Mouse (Mus musculus): Measurements from ENCODE around the gene Ccr7. TPM values are rescaled to one million over a fixed set of nuclear protein-coding genes. Genes with fewer than 3 reads are reported as not detected.

Gene Ccr7
- polyA plus RNA-seq, 1 experiment from 2014 or later = 0.36 TPM

DNA sequence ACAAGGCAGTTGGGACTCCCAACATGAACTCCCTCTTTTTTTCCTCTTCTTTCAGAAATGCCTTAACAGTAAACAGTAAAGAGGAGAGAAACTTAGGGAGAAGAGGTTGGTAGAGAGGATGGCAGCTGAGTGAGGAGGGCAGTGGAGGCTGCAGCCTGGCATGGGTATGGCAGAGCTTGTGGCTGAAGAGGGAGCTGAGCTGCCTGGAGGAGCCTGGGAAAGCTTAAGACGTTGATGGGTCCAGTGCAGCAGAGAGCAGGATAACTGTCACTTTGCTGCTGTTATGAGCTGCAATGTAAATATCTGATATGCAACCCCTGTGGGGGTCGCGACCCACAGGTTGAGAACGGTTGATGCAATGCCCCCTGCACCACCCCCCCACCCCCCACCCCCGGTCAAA is 42.2 kb downstream of the Ccr7 start:
- Histone ChIP-seq H3K27me3 (ENCODE audit: control insufficient read depth, insufficient read depth, low read length) (no peaks in the 10 kb centered on the region), H3K36me3 (ENCODE audit: control insufficient read depth, insufficient read depth, low read length) (no peaks in the 10 kb centered on the region), H3K4me1 (ENCODE audit: control insufficient read depth, insufficient read depth, low read length) (no peaks in the 10 kb centered on the region), H3K9ac (ENCODE audit: low read depth, low read length) (no peak overlapping the region), H3K4me2 (no peak overlapping the region), H3K9me3 (replicated peaks; ENCODE audit: control insufficient read depth, low read length) (0 out of 2 replicates have a peak, but pooled peaks cover 3% of the 10 kb centered on the region), H3K4me3 (ENCODE audit: low read depth, low read length) (no peak overlapping the region), H3K27ac (ENCODE audit: low read depth, low read length) (peak overlapping the region; percentile 13; the same call in 1 of the 2 replicates)
- no peak for ATAC-seq (replicated peaks; ENCODE audit: insufficient number of reproducible peaks, low FRiP score, low TSS enrichment)
- WGBS (ENCODE audit: insufficient replicate concordance) = 55% methylated on average over 5 of the region's 5 CpGs

DNA sequence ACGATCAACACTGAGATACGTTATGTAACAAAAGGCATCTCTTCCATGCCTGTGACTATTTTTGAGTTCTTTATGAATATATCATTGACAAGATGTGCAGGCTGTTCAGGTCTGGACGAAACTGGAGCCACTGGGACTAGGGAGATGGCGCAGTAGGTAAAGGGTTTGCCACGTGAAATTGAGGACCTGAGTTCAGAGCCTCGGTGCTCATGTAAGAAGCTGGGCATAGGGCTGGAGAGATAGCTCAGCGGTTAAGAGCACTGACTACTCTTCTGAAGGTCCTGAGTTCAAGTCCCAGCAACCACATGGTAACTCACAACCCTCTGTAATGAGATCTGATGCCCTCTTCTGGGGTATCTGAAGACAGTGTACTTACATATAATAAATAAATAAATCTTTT is 43.2 kb downstream of the Ccr7 start:
- no peak overlapping the region for H3K4me3 ChIP-seq (ENCODE audit: low read depth, low read length)
- no peak overlapping the region for H3K9ac ChIP-seq (ENCODE audit: low read depth, low read length)
- H3K4me2 ChIP-seq = no peak overlapping the region
- no peak for ATAC-seq (replicated peaks; ENCODE audit: insufficient number of reproducible peaks, low FRiP score, low TSS enrichment)
- 84% methylated on average over 7 of the region's 7 CpGs for WGBS (ENCODE audit: insufficient replicate concordance)
- no peak overlapping the region for H3K27ac ChIP-seq (ENCODE audit: low read depth, low read length)
- 0 out of 2 replicates have a peak, but pooled peaks cover 3% of the 10 kb centered on the region for H3K4me1 ChIP-seq (ENCODE audit: control insufficient read depth, insufficient read depth, low read length)
- 0 out of 2 replicates have a peak, but pooled peaks cover 3% of the 10 kb centered on the region for H3K9me3 ChIP-seq (replicated peaks; ENCODE audit: control insufficient read depth, low read length)
- H3K36me3 ChIP-seq (ENCODE audit: control insufficient read depth, insufficient read depth, low read length) = no peaks in the 10 kb centered on the region
- no peaks in the 10 kb centered on the region for H3K27me3 ChIP-seq (ENCODE audit: control insufficient read depth, insufficient read depth, low read length)

DNA sequence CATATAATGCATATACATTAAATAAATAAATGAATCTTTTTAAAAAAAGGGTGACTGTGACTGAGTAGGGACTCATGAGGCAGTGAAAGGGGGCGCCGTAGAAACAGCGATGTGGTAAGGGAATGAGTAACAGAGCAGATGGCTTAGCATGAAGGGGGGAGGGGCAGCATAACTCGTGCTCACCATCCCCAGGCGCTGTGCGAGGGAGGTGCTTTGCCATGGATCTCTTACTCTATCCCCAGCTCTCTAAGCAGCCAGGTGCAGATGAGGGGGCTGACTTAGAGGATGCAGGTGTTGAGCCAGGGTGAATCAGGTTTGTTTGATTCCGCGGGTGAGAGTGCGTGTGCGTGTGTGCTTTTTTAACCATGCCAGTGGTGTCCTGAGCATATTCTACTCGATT is 43.7 kb downstream of the Ccr7 start:
- no peak for ATAC-seq (replicated peaks; ENCODE audit: insufficient number of reproducible peaks, low FRiP score, low TSS enrichment)
- Histone ChIP-seq H3K9me3 (replicated peaks; ENCODE audit: control insufficient read depth, low read length) (0 out of 2 replicates have a peak, but pooled peaks cover 3% of the 10 kb centered on the region), H3K27me3 (ENCODE audit: control insufficient read depth, insufficient read depth, low read length) (no peaks in the 10 kb centered on the region), H3K4me2 (no peak overlapping the region), H3K4me3 (ENCODE audit: low read depth, low read length) (no peak overlapping the region), H3K9ac (ENCODE audit: low read depth, low read length) (no peak overlapping the region), H3K36me3 (ENCODE audit: control insufficient read depth, insufficient read depth, low read length) (no peaks in the 10 kb centered on the region), H3K27ac (ENCODE audit: low read depth, low read length) (no peak overlapping the region), H3K4me1 (ENCODE audit: control insufficient read depth, insufficient read depth, low read length) (peaks cover 7% of the 10 kb centered on the region; the same call in 1 of the 2 replicates)
- WGBS (ENCODE audit: insufficient replicate concordance) = 63% methylated on average over 11 of the region's 11 CpGs

DNA sequence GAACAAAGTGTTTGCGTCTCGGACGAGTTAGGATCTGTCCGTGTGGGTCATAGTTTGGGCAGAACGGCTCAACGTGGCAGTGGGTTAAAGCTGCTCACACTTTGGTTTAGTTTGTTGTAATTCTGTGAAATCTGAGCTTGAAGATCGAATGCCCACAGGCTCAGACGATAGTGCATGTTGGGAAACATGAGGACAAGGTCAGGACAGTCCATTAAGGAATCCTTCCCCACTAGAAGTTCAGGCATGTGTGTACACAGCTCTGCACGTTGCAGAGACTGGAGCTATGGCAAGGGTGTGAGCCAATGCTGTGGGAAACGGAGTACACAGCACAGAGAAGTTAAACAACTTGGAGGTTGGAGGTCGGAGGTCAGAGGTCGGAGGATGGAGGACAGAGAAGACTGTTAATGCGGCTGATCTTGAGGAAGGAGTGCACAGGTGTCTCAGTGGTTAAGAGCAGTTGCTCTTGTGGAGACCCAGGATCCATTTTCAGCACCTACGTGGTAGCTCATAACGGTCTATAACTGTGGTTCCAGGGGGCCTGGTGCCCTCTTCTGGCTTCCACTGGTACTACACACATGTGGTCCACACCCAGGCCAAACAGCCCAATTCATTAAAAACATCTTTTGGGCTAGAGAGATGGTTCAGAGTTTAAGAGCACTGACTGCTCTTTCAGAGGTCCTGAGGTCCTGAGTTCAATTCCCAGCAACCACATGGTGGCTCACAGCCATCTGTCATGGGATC is 44.3 kb downstream of the Ccr7 start:
- H3K27ac ChIP-seq (ENCODE audit: low read depth, low read length) = no peak overlapping the region
- H3K4me2 ChIP-seq = no peak overlapping the region
- H3K4me3 ChIP-seq (ENCODE audit: low read depth, low read length) = no peak overlapping the region
- H3K9me3 ChIP-seq (replicated peaks; ENCODE audit: control insufficient read depth, low read length) = 0 out of 2 replicates have a peak, but pooled peaks cover 3% of the 10 kb centered on the region
- no peaks in the 10 kb centered on the region for H3K36me3 ChIP-seq (ENCODE audit: control insufficient read depth, insufficient read depth, low read length)
- ATAC-seq (replicated peaks; ENCODE audit: insufficient number of reproducible peaks, low FRiP score, low TSS enrichment) = no peak
- peaks cover 7% of the 10 kb centered on the region; the same call in 1 of the 2 replicates for H3K4me1 ChIP-seq (ENCODE audit: control insufficient read depth, insufficient read depth, low read length)
- H3K27me3 ChIP-seq (ENCODE audit: control insufficient read depth, insufficient read depth, low read length) = no peaks in the 10 kb centered on the region
- H3K9ac ChIP-seq (ENCODE audit: low read depth, low read length) = no peak overlapping the region
- 79% methylated on average over 15 of the region's 15 CpGs for WGBS (ENCODE audit: insufficient replicate concordance)

DNA sequence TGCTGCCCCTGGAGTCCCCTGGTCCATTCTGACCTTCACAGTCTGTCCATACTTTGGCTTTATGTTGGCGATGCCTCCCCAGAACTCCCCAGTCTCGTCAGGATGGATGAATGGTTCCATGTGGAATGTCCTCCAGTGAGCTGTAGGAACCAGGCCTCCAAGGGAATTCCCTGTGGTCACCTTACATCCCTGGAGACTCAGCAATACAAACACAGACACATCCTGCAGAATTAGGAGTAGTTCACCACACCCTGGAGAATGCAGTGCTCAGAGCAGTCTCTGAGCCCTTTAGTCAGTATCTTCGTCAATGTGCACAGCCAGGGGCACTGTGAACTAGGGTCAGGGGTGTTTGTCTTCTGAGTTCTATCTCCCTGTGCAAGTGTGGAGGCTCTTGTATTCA is 46.6 kb downstream of the Ccr7 start:
- no peak for ATAC-seq (replicated peaks; ENCODE audit: insufficient number of reproducible peaks, low FRiP score, low TSS enrichment)
- H3K4me3 ChIP-seq (ENCODE audit: low read depth, low read length) = no peak overlapping the region
- WGBS (ENCODE audit: insufficient replicate concordance) = 55% methylated on average over 3 of the region's 3 CpGs
- 0 out of 2 replicates have a peak, but pooled peaks cover 3% of the 10 kb centered on the region for H3K9me3 ChIP-seq (replicated peaks; ENCODE audit: control insufficient read depth, low read length)
- no peaks in the 10 kb centered on the region for H3K27me3 ChIP-seq (ENCODE audit: control insufficient read depth, insufficient read depth, low read length)
- H3K4me2 ChIP-seq = no peak overlapping the region
- H3K9ac ChIP-seq (ENCODE audit: low read depth, low read length) = no peak overlapping the region
- H3K36me3 ChIP-seq (ENCODE audit: control insufficient read depth, insufficient read depth, low read length) = no peaks in the 10 kb centered on the region
- peaks cover 7% of the 10 kb centered on the region; the same call in 1 of the 2 replicates for H3K4me1 ChIP-seq (ENCODE audit: control insufficient read depth, insufficient read depth, low read length)
- no peak overlapping the region for H3K27ac ChIP-seq (ENCODE audit: low read depth, low read length)

DNA sequence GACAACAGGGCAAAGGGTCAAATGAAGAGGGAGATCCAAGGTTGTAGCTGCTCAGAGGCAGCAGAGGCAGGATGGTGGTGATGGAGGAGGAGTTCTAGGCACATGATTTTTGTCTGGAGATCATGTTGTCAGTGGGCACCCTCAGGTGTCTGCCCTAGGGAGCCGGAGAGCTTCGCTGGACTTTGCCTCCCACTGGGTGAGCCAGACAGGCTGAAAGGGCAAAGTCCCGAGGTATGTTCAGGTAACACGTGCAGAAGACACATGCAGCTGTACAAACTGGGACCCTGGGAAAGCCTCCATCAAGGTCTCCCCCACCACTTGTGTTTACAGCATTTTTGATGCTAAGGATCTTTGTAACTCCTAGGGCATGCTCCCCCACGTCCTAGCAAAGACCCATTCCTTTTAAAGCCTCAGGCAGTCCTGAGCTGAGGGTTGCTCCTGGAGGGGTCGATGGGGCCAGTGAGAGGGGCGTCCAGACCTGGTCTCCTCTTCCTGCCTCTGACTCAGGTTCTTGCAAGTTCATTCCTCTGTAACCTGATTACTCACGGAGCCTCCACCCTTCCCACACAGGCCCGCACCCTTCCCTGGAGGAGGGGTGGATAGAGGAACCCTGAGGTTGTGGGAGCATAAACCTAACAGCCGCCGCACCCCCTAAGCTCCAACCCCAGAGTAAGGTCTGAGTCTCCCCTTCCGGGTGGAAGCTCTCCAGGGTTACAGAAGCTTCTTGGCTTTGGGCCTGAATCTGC is 48.7 kb downstream of the Ccr7 start:
- Histone ChIP-seq H3K4me3 (ENCODE audit: low read depth, low read length) (no peak overlapping the region), H3K27ac (ENCODE audit: low read depth, low read length) (no peak overlapping the region), H3K27me3 (ENCODE audit: control insufficient read depth, insufficient read depth, low read length) (no peaks in the 10 kb centered on the region), H3K9me3 (replicated peaks; ENCODE audit: control insufficient read depth, low read length) (0 out of 2 replicates have a peak, but pooled peaks cover 3% of the 10 kb centered on the region), H3K36me3 (ENCODE audit: control insufficient read depth, insufficient read depth, low read length) (no peaks in the 10 kb centered on the region), H3K4me2 (no peak overlapping the region), H3K9ac (ENCODE audit: low read depth, low read length) (no peak overlapping the region), H3K4me1 (ENCODE audit: control insufficient read depth, insufficient read depth, low read length) (peaks cover 10% of the 10 kb centered on the region; the same call in 1 of the 2 replicates)
- 60% methylated on average over 12 of the region's 12 CpGs for WGBS (ENCODE audit: insufficient replicate concordance)
- ATAC-seq (replicated peaks; ENCODE audit: insufficient number of reproducible peaks, low FRiP score, low TSS enrichment) = no peak

DNA sequence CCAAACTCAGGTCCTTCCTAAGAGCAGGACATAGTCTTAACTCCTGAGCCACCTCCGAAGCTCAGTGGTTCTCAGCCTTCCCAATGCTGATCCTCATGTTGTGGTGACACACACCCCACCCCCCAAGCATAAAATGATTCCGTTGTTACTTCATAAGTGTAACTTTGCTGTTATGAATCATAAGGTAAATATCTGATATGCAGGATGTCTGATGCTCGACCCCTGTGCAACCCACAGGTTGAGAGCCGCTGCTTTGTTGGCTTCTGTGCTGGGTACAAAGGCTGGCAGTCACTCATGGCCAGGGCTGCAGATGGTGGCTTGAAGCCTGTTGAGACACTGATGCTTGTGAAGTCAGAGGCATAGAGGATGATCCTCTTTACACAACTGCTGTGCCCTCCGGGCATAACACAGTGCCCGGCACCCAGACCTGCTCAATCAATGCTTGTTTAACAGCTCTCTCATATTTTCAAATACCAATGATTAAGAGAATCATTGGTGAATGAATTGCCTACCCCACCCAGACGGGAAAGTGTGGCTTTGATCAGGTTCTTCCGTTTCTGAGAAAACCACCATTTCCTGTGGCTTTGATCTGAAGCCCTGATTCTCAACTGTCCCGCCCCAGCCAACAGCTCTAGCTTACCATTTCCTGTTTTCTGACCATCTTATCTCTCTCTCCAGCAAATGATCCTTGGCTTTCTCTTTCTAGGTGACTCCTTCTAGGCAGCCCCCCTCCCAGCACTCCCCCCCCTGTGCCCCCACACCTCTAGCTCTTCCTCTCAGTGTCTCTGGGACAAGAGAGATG is 50.1 kb downstream of the Ccr7 start:
- ATAC-seq (replicated peaks; ENCODE audit: insufficient number of reproducible peaks, low FRiP score, low TSS enrichment) = no peak
- Histone ChIP-seq H3K27ac (ENCODE audit: low read depth, low read length) (no peak overlapping the region), H3K27me3 (ENCODE audit: control insufficient read depth, insufficient read depth, low read length) (no peaks in the 10 kb centered on the region), H3K4me3 (ENCODE audit: low read depth, low read length) (no peak overlapping the region), H3K4me1 (ENCODE audit: control insufficient read depth, insufficient read depth, low read length) (peaks cover 10% of the 10 kb centered on the region; the same call in 1 of the 2 replicates), H3K9ac (ENCODE audit: low read depth, low read length) (no peak overlapping the region), H3K4me2 (no peak overlapping the region), H3K36me3 (ENCODE audit: control insufficient read depth, insufficient read depth, low read length) (no peaks in the 10 kb centered on the region), H3K9me3 (replicated peaks; ENCODE audit: control insufficient read depth, low read length) (no peaks in the 10 kb centered on the region)
- WGBS (ENCODE audit: insufficient replicate concordance) = 63% methylated on average over 9 of the region's 9 CpGs

DNA sequence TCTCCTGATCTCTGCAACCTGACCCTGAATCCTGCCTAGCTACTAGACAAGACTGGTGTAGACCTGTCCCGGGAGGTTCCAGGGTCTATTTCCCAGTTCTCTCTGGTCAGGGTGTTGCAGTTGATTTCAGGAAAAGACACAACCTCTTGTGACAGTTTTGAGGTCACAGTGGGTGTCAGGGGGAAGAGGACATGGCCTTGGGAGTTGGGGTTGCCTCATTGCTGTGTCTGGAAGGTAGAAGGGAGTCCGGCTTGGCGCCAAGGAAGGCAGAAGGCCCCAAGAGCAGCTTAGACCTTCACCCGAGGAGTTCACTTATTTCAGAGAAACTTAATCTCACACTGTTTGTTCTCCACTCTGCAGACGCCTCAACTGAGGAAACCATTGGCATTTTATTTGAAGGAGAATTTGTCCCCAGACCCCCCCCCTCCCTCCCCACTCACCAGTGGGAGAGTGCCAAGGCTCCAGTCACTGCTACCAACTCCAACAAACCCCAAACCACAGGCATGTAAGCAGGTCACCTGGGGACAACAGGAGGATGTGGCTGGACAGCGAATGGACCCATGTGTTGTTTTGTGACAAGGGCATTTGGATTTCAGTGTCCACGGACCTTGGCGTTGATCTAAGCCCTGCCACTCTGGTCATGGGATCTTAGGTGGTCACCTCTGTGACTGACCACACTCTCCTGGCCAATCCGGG is 52.2 kb downstream of the Ccr7 start:
- Histone ChIP-seq H3K4me2 (no peak overlapping the region), H3K4me3 (ENCODE audit: low read depth, low read length) (no peak overlapping the region), H3K27ac (ENCODE audit: low read depth, low read length) (no peak overlapping the region), H3K36me3 (ENCODE audit: control insufficient read depth, insufficient read depth, low read length) (no peaks in the 10 kb centered on the region), H3K27me3 (ENCODE audit: control insufficient read depth, insufficient read depth, low read length) (no peaks in the 10 kb centered on the region), H3K9ac (ENCODE audit: low read depth, low read length) (no peak overlapping the region), H3K4me1 (ENCODE audit: control insufficient read depth, insufficient read depth, low read length) (peaks cover 10% of the 10 kb centered on the region; the same call in 1 of the 2 replicates), H3K9me3 (replicated peaks; ENCODE audit: control insufficient read depth, low read length) (no peaks in the 10 kb centered on the region)
- WGBS (ENCODE audit: insufficient replicate concordance) = 71% methylated on average over 9 of the region's 9 CpGs
- no peak for ATAC-seq (replicated peaks; ENCODE audit: insufficient number of reproducible peaks, low FRiP score, low TSS enrichment)

Measured in heart, embryonic 11.5 days (tissue).